Mouse (Mus musculus): ENCODE measurements around the gene Psmf1.

The Psmf1 gene

DNA sequence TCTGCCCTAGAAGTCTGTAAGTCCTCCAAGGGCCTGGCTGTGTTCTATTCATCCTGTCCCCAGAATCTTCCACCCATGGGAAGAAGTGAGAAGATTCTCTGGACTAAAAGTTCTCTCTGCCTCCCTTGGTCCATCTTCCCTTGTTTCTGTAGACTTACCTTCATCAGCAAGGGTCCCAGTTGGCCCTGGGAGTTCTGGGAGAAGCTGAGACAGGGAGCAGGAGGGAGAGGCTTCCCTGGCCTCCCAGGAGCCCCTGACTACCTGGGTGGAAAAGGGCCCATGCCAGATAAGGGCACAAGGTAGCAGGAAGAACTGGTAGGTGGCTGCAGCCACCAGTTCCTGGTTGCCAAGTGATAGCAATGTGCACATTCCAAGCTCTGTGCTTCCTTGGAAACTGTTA lies at the start of gene Psmf1:
Gene Psmf1 (minus strand): TSS at position 342 of the 400 bp plus-strand sequence.
- in situ Hi-C loops (cut with MboI, MseI), result loop anchor here (5.0 to 25.0 kb wide), 3 partner anchors 251 to 832 kb away; partner anchors contain the start of genes Abhd12 (in 1 of the 2), Gins1 (in 1 of the 2), Nsfl1c (in 1 of the 2) and Slc52a3 (in 1 of the 2)

DNA sequence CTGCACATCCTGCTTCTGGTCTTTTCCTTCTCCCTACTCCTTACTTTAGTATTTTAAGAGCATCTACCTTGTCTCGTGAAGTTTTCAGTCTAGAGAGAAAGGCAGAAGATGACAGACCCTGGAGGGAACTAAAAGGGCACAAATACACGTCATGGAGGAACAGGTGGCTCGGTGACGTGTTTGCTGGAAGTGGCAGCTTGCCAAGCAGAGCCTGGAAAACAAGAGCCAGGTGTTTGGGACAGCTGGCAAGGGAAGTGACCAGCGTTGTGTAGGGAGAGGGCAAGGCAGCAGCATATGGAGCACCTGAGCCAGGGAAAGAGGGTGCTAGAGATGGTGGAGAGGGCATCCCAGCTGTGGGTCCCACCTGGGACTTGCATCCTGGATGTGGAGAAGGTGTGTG lies 47.2 kb upstream of the Psmf1 start:
- in situ Hi-C loops (cut with MboI, MseI), result no loop called here

DNA sequence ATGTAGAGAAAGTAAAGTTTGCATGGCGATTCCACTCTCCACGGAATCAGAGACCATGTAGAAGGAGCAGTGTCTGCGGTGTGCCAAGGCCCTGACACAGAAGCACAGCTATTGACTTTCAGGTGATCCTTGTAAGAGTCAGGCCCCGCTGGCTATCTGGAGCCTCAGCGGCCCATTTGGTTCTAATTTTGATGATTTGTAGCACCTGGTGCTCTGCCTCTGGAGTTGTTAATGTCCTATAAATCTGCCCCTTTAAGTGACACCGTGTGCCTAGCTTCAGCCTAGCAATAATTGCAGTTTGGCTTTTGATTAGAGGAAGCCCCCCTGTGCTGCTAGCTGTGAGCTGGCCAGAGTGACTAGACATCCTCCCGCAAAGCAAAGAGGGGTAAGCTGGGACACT lies 46.2 kb upstream of the Psmf1 start:
- in situ Hi-C loops (cut with MboI, MseI), result no loop called here

DNA sequence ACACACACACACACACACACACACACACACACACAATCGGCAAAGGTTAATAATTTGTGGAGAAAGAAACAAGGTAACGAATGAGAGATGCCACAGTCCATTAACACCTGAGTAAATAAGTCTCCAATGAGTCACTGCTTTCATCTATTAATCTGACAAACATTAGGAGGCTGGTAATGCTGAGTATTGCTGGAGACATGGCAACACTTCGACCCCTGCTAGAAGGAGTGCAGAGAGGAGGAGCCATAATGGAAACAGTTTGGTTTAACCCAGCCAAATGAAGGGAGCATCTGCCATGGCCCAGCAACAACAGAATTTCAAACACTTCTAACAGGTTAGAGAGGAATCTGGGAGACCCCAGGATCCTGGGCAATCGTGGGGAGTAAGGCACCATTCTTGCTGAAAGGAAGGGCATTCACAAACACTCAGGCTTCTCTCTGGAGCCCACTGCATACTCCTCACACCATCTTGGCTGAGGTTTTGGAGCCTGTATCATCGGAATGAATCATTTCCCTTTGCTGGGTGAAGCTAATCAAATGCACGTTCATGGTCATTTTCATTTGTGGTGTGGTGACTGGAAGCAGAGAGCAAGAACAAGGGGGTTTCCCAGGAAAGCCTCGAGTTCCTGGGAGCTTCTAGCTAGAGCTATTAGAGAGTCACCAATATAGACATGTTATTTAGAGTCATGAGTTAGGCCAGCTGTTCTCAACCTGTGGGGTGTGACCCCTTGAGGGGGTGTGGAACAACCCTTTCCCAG lies 44.4 kb upstream of the Psmf1 start:
- in situ Hi-C loops (cut with MboI, MseI), result no loop called here

DNA sequence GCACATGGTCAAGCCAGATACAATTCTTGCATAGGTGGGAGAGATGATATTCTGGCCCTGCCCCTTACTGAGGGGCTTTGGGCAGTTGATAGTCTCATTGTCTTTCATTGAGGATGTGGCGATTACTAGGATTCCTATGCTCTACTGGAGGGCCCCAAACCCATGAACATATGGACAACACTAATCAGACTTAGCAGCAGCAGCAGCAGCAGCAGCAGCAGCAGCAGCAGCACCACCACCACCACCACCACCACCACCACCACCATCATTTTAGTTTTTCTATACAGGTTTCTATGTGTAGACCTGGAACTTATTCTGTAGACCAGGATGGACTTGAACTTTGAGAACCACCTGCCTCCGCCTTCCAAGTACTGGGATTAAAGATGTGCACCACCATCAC lies 39.5 kb upstream of the Psmf1 start:
- in situ Hi-C loops (cut with MboI, MseI), result no loop called here

DNA sequence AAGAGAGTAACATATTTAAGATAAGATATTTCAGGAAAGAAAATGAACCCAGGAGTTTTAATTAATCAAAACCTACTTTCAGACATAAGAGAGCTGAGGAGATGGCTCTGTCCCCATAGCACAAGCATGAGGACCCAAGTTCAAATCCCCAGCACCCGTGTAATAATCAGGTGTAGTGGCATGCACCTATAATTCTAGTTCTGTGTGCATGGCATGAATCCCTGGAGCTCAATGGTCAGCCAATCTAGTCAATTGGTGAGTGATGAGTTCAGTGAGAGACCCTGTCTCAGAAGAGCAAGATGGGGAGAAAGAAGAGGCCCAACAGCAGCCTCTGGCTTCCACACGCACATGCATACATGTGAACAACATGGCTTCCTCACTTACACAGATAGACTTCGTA lies 33.4 kb upstream of the Psmf1 start:
- in situ Hi-C loops (cut with MboI, MseI), result no loop called here

DNA sequence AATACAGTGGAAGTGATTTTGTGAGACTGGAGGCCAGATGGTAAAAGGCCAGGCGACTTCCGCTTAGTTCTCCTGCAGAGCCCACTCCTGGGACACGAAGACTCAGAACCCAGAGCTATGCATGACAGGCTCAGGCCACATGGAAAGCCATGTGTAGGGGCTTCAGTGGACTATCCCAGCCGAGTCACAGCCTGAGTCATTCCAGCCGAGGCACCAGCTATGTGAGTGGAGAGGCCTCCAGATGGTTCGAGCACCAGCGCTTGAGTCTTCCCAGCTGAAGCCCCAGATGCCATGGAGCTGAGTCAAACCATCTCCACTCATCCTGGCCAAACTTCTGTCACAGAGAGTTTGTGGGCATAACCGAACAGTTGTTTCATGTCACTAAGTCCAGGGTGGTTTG lies 29.5 kb upstream of the Psmf1 start:
- in situ Hi-C loops (cut with MboI, MseI), result no loop called here

DNA sequence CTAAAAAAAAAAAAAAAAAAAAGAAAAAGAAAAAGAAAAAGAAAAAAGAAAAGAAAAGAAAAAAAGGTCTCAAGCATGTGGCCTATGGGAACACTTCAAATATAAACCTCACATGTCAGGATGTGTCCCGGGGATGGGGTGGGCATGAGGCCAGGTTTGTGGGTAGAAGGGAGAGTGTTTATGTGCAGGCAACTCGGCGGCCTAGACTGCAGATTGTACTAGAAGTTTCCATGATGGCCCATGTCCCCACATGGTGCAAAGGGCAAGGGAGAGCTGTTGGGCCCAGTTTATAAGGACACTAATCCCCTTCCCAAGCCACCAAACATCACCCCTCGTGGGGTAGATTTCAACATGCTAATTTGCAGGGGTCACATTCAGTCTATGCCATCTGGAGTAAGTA lies 28.2 kb upstream of the Psmf1 start:
- in situ Hi-C loops (cut with MboI, MseI), result no loop called here

DNA sequence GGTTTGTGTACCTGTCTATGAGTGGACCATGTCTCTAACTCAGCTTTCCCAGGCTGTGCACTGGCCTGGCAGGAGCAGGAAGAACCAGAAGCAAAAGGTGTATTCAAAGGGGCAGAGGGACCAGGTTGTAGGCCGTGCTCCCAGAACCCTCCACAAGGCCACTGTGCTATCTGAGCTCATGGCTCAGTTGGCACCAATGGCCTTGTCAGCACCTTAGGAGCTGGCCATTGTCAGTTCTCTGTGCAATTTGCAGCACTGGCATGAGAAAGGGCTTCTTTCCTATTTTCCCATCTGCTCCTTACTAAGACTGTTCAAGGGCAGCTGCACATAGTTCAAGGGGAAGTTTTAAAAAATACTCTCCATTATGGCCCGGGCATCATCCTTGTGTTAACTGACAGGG lies 20.6 kb upstream of the Psmf1 start:
- in situ Hi-C loops (cut with MboI, MseI), result no loop called here

DNA sequence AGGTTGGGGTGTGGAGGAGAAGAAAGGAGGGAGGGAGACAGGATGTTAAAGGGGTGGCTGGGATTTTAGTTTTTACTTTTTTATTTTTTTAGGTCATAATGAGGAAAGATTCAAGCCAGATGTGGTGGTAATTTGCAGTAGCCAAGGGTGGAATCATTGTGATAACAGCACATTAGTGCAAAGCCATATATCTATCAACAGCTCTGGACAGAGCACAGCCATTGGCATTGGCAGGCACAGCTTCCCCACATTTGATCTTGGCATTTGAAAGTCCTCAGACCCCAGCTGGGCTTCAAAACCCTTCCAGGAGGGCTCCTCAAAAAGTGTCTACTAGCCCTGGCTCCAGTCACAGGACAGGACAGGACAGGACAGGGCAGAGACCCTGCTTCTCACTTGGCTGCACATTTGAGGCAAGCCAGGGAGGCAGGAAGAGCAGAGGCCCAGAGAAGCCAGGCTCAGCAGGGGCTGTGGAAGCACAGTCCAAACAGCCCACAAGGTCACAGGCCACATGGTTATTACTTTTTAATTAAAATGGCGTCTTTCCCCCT lies 14.9 kb upstream of the Psmf1 start:
- in situ Hi-C loops (cut with MboI, MseI), result loop anchor here in 1 of 2 experiments (5.0 kb wide), 1 partner anchor 98 kb away; no protein-coding TSS in a partner anchor

DNA sequence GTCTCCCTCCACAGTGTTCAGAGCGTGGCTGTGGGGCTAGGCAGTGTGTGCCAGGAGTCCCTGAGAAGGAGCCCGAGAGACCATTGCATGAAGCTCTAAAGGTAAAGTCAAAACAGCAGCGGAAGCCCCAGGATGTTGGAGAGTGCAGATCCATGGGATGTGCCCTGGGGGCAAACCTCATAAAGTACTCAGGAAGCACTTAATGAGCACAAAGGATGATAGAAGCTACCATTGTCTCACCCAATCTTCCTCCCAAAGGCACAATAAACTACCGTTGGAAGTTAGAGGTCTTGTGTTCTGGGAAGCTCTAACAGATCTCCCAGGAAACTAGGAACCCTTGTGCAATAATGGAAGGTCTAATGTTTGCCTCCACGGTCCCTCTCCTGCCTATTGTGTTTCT lies 13.5 kb upstream of the Psmf1 start:
- in situ Hi-C loops (cut with MboI, MseI), result loop anchor here in 1 of 2 experiments (5.0 kb wide), 1 partner anchor 100 kb away; no protein-coding TSS in a partner anchor

DNA sequence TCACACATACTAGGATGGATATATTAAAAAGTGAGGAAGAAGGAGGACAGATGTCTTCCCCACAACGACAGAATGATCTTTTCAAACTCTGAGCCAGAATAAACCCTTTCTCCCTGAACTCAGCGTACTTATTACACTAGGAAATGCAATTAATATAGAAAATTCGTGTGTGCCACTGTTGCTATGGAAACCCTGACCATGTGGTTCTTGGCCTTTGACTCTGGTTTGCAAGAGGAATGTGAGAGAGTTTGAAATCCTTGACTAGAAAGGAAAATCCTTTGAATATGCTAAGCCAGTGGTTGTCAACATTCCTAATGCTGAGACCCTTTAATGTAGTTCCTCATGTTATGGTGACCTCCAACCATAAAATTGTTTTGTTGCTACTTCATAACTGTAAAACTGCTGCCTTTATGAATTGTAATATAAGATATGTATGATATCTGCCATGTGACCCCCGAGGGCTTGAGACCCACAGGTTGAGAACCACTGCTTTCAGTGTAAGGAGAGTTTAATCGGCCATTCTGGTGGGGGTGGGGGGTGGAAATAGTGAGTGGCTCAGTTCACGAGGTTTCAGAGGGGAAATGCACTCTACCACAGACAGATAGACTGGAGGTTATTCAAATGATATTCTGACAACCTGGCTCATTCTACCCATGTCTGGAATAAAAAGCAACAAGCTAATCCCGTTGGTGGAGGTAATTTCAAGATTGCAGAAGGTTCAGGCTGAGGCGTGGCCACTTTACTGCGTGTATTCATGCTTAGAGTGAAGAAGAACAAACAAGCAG lies 12.5 kb upstream of the Psmf1 start:
- in situ Hi-C loops (cut with MboI, MseI), result loop anchor here in 1 of 2 experiments (5.0 kb wide), 1 partner anchor 101 kb away; no protein-coding TSS in a partner anchor

DNA sequence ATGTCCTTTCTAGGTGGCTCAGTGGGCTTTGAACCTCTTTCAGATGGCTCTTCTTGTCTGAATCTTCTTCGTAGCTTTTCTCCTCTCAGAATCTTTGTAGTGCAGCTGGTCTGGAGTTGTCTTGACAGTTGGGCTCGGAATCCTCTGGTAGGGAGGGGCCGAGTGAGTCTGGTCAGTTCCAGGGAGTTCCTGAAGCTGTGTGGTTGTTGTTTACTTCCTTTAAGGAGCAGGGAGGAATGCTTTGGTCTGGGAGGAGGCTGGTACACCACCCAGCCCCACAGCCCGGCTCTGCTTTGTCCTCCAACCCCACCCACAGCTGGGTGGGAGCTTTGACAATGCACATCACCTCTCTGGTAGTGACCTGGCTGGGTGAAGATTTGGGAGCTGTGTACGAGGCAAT lies 7.3 kb upstream of the Psmf1 start:
- in situ Hi-C loops (cut with MboI, MseI), result no loop called here

DNA sequence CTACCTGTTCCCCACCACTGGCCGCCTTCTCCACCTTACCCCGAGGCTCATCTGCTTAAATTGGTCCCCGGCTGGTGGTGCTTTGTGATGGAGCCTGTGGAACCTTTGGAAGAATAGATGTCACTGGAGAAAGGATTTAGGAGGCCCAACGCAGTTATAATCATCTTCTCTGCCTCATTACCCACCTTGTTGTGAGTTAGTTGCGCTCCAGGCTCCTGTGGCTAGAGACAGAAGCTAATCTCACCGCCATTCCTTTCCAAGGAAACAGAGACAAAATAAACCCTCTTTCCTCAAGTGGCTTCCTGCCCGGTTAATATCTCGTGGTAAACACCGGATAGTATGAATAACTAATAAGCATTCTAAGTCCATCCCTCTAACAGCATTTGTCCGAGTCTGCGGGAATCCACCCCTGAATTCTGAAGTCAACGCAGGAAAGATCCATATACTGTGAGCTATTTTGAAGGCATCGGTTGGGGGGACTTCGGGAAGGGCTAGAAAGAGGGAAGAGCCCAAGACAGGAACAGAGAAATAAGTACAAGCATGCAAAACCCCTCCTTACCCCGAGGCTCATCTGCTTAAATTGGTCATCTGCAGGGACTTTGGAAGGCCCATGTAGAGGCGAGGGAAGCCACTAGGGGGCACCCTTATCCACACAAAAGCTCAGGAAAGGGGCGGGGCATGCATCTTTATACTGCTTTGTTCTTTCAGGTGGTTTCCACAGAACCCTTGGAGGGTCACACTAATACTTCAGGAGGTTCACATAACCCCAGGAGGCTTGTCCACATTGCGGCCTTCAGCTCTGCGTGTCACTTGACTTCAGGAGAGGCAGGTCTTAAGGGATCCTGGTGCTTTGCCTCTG lies 4.1 kb upstream of the Psmf1 start:
- in situ Hi-C loops (cut with MboI, MseI), result loop anchor here (10.0 to 25.0 kb wide), 2 partner anchors 247 to 836 kb away; partner anchors contain the start of genes Abhd12 (in 1 of the 2), Gins1 (in 1 of the 2) and Slc52a3 (in 1 of the 2)

DNA sequence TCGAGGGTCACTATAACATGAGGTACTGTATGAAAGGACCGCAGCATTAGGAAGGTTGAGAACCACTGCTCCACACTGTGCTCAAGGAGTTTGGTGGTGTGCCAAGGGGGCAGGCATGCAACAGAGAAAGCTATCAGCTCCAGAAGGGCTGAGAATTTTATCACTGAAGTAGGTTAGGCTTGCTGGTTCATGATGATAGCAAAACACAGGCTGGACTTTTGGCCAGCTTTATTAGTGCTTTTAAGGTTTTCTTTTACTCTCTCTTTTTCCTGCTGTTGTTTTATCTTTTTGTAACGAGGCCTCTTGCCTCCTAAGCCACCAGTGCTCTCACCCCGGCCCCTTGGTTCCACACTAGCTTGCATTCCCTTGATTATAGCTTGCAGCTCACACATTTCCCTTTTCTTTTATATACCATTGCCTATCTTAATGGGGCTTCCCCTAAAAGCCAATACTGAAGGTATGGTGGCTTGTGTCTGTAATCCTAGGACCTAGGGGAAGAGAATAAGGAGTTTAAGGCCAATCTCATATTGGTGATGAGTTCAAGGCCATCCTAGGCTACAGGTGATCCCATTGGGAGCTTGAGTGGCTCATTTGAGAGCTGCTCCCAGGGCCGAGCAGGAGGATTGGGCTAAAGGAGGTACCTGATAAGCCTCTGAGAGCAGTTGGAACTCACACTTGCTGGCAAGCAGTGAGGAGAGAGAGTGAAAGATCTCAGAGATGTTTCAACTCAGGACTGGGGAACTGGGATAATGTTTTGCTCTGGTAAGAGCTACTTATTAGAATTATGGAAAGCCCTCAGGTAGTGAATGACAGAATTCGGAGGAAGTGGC lies 921 bp downstream of the Psmf1 start:
- in situ Hi-C loops (cut with MboI, MseI), result loop anchor here (5.0 to 25.0 kb wide), 3 partner anchors 251 to 831 kb away; partner anchors contain the start of genes Abhd12 (in 1 of the 2), Gins1 (in 1 of the 2), Nsfl1c (in 1 of the 2) and Slc52a3 (in 1 of the 2)

DNA sequence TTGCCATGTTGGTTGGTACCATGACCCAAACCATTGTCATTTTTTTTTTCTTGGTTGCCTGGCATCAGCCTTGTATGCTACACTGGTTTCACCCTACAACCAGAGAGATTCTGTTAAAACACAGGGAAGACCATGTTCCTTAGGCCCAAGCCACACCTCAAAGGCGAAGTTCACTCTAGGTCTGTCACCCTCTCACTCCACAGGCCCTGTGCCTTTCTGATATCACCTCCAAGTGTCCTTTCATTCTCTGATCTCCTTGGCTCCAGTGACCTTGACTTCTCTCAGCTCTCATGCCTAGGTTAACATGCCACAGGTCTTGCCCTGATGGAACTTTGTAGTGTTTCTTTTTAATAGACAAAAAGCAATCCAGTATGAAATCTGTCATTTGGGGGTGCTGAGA lies 1.9 kb downstream of the Psmf1 start:
- in situ Hi-C loops (cut with MboI, MseI), result loop anchor here (5.0 to 25.0 kb wide), 3 partner anchors 250 to 830 kb away; partner anchors contain the start of genes Abhd12 (in 1 of the 2), Gins1 (in 1 of the 2), Nsfl1c (in 1 of the 2) and Slc52a3 (in 1 of the 2)

DNA sequence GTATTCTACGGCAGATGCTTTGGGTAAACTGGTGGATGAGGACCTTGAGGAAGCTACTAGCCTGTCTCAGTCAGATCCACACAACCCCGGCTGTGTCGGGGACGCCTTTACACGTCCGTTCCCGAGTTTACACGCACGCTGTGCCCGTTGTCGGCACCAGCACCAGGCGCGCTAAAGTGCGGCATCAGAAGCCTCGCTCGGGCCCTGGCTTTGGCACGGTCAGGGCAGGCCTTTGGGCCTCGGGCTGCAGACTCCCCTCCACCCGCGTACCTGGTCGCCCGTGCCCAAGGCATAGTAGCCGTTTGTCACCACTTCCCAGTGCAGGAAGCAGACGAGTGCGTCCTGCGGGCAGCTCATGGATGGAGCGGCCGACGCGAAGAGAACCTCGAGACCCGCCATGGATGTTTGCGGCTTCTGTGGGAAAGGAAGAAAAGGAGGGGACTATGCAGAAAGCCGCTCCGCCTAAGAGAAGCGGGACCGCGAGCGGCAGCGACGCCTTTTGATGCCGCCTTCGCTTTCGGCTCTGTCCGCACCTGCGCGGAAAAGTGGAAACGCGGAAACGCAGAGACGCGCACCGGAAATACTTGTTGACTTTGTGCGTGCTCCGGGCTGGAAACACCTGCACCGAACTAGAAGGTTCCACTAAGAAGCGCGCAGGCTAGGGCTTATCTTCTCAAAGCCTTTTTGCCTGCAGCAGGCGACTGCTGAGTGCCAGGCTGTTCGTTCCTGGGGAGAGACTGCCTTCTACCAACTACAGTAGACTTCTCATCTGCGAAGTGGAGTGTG lies 3.1 kb downstream of the Psmf1 start:
- in situ Hi-C loops (cut with MboI, MseI), result loop anchor here (5.0 to 25.0 kb wide), 3 partner anchors 249 to 829 kb away; partner anchors contain the start of genes Abhd12 (in 1 of the 2), Gins1 (in 1 of the 2), Nsfl1c (in 1 of the 2) and Slc52a3 (in 1 of the 2)

DNA sequence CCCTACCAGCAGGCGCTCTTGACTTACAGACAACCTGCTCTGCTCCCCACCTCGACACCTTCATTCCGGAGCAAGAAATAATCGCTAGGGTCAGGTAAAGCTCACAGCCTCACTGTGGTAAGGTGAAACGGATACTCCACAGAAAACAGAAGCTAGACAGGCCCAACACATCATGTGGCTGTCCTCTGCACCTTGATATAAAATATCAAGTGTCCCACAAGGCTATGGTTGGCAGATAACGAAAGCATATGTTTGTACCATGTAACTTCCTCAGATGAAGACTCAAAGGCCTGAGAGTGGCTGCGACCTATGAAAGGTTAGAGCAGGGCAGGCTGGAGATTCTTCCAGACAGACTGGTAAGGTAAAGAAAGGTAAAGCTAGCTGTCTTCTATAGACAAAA lies 4.5 kb downstream of the Psmf1 start:
- in situ Hi-C loops (cut with MboI, MseI), result loop anchor here (10.0 to 25.0 kb wide), 2 partner anchors 827 to 1425 kb away; partner anchors contain the start of genes Abhd12 (in 1 of the 2) and Gins1 (in 1 of the 2)

DNA sequence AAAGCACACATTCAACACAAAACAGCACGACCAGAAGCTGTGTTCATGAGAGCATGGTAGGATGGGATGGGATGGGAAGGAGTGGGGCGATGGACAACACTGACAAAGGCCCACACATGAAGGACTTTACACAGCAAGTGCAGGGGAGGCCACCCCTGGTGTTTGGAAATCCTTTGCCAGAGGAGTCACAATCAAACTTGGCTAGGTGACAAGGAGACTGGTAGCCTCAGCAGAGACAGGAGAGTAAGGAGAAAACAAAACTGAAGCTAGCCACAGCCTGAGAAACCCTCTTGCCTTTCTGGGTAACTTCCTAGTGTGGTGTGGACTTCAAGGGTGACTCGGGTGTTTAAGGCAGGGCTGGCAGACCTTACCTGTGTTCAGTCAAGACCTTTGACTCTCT lies 4.9 kb downstream of the Psmf1 start:
- in situ Hi-C loops (cut with MboI, MseI), result loop anchor here (10.0 to 25.0 kb wide), 2 partner anchors 827 to 1424 kb away; partner anchors contain the start of genes Abhd12 (in 1 of the 2) and Gins1 (in 1 of the 2)

Data from T-helper 17 cell (primary cell).